Mouse (Mus musculus) splenic B cell, adult 2 months (primary cell): ENCODE measurements at regions not wholly inside any gene's neighbourhood (a gene's known extent, or its start where the extent isn't known, plus 50 kb on each side); places are given as distances from the start of the nearest gene placed in this dataset.

Experiments used
- DNase-seq: peaks from one replicate; pipeline ENCODE4 v3.0.0-alpha.2; 2011; ENCODE audit warnings: low read depth, low spot score
- H3K27me3 ChIP-seq: 2 replicates; pipeline ENCODE4 v1.6.1; 2012; ENCODE audit warnings: mild to moderate bottlenecking, low read length, moderate library complexity, mixed read lengths; ENCODE audit not compliant: control insufficient read depth, poor library complexity, insufficient read depth, severe bottlenecking
- H3K36me3 ChIP-seq: 2 replicates; pipeline ENCODE4 v1.6.1; 2012; ENCODE audit warnings: mild to moderate bottlenecking, low read length, moderate library complexity, mixed read lengths; ENCODE audit not compliant: control insufficient read depth, poor library complexity, insufficient read depth, severe bottlenecking

DNA sequence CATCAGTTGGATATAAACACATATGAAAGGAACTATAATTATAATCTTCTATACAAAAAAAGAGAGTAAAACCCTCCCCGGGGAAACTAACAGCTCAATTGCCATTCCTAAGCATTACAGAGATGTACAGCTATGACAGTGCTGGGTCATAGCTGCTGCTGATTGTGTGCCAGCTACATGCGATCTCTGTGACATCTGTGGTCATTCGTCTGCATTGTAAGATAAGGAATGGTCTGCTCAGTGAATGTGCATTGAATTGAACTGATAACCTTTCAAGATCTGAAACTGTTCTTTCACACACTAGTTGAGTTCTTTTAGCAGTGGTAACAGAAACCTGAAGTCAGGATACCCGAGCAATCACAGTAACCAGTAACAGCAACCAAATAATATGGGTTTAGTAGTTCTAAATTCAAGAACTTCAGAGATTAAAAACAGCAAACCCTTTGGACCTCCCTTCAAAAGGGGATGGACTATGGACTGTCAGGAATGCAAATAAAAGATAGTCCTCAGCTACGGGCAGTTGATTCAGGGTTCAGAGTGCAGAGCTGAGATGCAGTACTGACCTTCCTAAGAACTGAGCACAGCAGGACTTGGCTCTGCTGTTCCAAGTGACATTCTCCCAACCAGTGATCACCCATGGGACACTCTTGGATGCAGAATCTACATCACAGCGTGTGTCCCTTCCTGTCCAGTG lies 295.7 kb downstream of the Cd47 start:
- Histone ChIP-seq H3K36me3 (no peaks in the 10 kb centered on the region), H3K27me3 (no peaks in the 10 kb centered on the region)
- DNase-seq: no peak

DNA sequence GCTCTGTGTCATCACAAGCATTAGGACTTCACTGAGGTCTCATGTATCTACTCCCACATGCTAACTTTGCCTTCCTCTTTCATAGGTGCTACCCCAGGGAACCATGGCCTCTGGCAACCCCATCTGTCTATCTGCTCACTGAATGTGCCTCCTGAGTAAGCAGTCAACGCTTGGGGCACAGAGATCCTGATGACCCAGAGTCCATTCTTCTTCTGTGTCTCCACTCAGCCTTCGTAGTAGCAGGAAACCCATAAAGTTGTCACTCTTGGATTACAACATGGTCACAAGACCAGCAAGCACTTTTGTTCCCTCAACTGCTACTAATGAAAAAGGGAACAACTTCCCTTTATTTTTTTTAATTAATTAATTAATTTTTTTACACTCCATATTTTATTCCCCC lies 296.2 kb downstream of the Cd47 start:
- H3K36me3 ChIP-seq: no peaks in the 10 kb centered on the region
- DNase-seq: no peak
- H3K27me3 ChIP-seq: no peaks in the 10 kb centered on the region

DNA sequence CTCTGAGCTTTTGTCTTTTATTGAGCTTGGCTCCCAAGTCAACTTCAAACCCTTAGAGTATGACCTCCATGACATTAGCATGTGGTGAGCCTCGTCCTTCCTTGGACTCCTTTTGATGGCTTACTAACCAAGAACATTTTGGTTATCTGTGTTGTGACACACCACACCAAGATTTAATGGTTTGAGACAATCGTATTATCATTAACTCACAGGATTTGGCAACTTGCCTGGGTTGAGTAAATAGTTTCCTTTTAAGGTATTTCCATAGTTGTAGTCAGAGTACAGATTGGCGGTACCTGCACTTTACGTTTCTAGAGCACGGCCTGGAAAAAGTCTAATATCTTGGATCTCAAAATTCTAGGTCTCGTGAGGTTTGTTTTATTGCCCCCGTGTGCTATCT lies 303.0 kb downstream of the Cd47 start:
- Histone ChIP-seq H3K36me3 (no peaks in the 10 kb centered on the region), H3K27me3 (no peaks in the 10 kb centered on the region)
- DNase-seq: no peak

DNA sequence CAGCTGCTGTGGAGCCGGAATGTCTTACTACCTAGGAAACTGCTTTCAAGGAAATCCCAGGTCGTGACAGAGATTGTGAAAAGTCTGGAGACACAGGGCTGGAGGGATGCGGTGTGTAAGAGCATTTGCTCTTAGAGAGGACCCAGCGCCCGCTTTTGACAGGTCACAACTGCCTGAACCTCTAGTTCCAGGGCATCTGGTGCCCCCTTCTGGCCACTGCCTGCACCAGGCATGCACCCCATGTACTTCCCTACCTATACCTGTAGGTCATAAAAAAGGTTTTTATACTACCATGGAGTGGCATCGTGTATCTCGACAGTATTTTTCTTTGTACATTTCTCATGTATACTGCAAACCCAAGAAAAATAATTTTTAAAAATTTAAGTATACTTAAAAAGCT lies 314.0 kb downstream of the Bbx start:
- DNase-seq: peak; percentile 59
- Histone ChIP-seq H3K36me3 (no peaks in the 10 kb centered on the region), H3K27me3 (no peaks in the 10 kb centered on the region)

DNA sequence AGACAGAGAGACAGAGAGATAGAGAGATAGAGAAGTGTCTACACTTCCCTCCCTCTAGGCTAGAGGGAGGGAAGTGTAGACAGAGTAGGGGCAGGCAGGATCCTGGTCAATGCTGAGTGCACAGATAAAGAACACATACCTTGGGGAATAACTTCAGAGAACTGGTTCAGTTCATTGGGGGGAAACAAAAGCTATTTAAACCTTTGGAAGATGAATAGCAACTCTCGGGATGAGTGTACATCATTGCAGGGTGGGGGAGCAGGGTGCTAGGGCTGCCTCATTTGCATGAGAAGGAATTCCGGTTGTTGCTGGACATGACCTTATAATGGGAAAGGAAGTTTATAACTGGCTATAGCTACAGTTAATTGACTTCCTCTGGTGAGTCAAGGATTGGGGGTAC lies 309.7 kb downstream of the Bbx start:
- H3K36me3 ChIP-seq: no peaks in the 10 kb centered on the region
- no peaks in the 10 kb centered on the region for H3K27me3 ChIP-seq

DNA sequence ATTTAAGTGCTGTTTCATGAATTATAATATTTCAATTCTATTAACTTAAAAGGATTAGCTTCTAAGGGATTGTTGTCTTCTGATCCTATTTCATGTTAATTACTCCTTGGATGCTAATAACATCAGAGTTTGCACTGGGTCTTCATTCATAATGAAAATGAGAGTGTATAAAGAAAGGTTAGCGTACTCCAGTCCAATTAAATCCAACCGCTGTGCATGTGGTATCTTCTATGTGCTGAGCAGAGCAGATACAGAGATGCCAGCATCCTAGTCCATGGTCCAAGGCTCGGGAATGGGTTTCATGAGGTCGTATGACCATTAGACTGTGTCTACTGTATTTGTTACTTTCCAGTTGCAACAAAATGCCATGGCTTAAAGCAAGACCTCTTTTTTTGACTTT lies 307.5 kb downstream of the Bbx start:
- Histone ChIP-seq H3K27me3 (no peaks in the 10 kb centered on the region), H3K36me3 (no peaks in the 10 kb centered on the region)
- no peak for DNase-seq

More for the DNA sequence above, 309.7 kb downstream of the Bbx start:
- no peak for DNase-seq

DNA sequence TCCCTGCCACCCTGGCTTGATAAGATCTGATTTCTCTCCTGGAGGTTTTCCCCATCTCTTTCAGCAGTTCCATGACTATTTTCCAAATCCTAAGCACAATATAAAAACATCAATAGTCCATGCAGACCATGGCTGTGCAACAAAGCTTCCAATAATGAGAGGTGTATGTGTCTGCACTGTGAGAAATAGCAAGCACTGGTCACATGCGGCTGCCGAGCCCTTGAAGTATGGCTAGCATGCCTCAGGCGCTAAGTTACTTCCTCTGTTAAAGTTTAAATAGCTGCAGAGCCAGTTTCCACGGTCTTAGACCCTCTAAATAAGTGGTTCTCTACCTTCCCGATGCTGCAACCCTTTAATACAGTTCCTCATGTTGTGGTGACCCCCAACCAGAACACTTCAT lies 306.6 kb downstream of the Bbx start:
- H3K36me3 ChIP-seq: no peaks in the 10 kb centered on the region
- no peaks in the 10 kb centered on the region for H3K27me3 ChIP-seq
- DNase-seq: no peak

DNA sequence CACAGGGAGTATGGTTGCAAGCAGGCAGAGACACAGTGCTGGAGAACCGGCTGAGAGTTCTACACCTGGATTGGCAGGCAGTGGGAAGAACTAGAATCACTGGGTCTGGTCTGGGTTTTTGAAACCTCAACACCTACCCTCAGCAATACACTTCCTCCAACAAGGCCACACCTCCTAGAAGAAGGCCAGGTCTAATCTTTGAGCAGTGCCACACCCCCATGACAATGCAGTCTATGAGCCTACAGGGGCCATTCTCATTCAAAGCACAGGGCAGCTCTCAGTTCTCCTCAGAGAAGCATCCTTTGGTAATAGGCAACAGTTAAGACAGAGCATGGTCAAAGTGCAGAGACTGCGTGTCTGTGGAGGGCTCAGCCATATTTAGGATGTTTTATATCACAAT lies 300.8 kb downstream of the Bbx start:
- no peaks in the 10 kb centered on the region for H3K27me3 ChIP-seq
- H3K36me3 ChIP-seq: no peaks in the 10 kb centered on the region
- no peak for DNase-seq
